Mouse (Mus musculus) WW6 (cell line): ENCODE measurements at regions not wholly inside any gene's neighbourhood (a gene's known extent, or its start where the extent isn't known, plus 50 kb on each side); places are given as distances from the start of the nearest gene placed in this dataset.

Experiments used
- DNase-seq: peaks from one replicate; pipeline ENCODE4 v3.0.0-alpha.2; 2013; ENCODE audit warnings: low read depth, low spot score

DNA sequence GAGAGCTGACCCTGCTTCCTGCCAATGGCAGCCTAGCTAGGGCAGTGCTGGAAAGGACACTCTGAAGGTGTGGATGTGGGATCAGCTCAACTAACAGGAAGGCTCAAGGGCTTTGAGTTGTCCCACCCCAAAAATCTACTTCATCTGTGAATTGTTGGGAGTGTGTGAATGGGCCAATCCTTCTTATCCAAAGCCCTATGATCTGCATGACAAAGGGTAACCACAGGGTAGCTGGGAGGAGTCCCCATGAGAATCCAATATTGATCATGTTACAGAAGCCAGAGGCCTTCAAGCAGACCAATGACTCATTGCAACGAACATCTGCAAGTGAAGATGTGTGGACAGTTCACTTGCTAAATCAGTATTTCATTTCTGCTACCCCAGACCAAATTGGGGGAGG lies 51.1 kb upstream of the Adra1b start:
- peak; percentile 64 for DNase-seq

DNA sequence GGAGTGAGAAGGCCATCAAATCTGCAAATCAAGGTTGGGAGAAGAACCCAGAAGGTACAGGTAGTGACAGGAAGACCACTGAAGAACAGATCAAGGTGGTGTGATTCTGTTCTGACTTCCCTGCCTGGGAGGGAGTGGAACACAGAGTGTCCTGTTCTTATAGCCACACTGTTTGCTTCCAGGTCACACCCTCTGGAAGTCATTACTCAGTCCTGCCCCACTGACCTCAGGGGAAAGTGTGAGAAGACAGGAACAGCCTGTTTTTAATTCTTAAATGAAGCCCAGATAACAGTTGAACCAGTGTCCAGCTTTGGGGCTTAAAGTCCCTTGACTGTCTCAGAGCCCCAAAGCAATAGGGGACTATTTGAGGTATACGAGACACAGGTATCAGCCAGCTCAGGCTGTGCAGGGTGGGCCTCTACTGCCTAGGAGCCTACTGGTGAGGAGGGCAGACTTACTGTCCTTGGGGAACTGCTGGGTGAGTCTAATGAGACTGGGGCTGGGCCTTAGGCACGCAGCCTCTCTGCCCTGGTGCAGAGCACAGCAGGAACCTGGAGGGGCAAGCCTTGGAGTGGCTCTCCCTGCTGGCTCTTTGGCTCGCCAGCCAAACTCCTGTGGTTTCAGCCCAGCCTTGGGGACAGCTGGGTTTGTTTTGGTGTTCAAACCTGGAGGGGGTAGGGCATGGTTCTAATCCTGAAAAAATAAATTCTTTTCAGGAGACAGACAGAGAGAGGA lies 57.4 kb upstream of the Adra1b start:
- no peak for DNase-seq

DNA sequence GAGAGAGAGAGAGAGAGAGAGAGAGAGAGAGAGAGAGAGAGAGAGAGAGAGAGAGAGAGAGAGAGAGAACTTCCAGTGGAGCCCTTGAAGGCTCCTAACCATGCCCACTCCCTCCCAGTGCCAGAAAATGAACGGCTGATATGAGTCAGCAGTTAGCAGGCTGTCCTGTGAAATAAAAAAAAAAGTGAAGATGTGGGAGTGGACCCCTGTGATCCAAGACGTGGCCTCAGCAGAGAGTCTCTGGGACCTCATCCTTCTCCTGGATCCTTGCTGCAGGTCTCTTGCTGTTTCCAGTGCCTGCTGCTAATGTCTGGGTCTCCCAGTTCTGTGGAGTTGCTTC lies 57.9 kb upstream of the Adra1b start:
- no peak for DNase-seq

DNA sequence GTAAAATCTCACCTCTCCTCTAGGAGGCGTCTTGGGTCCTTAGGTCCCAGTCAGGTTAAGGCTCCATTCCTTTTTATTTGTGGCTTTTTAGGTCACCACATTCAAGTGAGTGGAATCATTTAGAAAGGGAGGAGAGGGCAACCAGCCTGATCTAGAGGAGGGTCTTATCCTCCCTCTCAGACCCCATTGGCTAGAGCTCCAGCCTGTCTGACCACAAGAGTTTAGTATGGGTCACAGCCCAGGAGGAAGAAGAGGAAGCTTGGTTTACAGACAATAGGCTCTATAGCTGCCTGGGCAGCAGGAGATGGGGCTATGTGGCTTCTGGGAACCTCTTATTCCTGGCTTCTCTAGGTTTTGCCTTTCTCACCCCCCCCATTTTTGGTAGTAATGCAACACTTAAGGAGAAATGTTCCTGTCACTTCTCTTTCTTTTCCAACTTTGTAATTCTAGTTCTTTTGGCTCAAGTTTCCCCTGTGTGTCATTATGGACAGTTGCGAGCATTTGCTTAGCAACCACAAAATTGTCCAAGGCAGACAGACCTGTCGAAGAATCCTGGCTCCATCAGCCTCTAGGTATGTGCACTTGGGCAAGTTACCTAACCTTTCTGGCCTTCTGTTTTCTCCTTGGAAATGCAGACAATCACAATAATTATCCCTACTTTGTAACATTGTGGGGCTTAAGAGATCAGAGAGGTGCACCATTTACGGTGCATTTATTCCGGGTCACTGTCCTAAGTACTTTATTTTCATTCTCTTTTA lies 59.5 kb upstream of the Adra1b start:
- DNase-seq = no peak

DNA sequence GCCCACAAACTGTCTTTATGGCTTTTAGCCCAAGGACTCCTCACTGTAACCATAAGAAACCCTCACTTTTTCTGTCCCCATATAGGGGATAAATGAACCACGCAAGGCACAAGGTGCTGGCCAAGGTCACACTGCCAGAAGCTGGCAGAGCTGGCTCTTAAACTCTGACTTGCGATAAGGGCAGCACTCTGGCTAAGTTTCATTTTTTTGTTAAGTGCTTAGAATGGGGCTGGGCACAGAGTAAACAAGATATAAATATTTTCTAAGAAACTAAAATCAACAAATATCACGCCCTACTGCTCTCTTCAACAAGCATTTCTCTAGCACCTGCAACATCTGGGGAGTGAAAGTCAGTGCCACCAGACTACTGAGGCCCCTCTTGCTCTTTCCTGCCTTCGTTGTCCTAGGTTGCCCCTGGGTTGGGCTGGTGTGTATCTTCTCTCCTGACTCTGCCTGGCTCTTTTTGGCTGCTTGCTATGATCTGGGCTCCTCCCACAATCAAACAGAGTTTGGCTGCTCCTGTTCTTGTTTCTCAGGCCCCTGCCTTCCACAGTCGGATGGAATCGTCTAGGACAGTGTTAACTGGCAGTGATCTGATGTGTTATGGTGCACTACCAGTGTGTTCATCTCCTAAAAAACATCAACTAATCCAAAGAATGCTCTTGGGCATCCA lies 60.5 kb upstream of the Adra1b start:
- no peak for DNase-seq

DNA sequence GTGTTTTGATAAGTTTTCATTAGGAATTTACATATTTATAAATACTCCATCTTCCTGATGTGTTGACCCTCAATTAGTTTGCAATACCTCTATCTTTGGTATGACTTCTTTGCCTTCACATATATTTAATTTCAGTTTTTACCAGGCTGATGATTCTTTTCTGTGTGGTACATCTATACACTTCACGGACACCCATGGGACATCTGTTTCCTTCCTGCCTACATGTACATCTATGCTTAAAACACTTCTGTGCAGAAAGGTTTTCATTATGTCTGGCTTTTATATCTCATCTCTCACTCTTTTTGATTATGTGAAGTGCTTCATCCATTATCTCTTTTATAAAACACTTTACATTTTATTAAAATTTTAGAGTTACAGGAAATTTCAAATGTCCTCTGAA lies 66.8 kb upstream of the Adra1b start:
- no peak for DNase-seq

DNA sequence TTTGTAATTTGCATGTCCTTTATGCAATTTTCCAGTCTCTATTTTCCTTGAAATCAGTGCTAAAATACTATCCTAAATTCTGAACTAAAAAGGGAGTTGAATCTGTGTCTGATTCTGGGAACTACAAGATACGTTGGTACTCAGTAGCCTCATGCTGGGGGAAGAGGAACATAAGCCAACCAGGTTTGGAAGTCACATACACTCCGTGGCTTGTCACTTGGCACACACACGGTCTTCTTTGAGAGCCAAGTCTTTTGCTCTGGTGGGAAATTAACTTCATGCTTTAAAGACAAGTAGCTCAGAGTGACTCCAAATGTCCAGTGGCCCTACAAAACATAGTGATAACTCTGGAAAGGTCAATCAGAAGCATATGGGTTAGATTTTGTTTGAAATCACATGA lies 70.9 kb upstream of the Adra1b start:
- no peak for DNase-seq

DNA sequence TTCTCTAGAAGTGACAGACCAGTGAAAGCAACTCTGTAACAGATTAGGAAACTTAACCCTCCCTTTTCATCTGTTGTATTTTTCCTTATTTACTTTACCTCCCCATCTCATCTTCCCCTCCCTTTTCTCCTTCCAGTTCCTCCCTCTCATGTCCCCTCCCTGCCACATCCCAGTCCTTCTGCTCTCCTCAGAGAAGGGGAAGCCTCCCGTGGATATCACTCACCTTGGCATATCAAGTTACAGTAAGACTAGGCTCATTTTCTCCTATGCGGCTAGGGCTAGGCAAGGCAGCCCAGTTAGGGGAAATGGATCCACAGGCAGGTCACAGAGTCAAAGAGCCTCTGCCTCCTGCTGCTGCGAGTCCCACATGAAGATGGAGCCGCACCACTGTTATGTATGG lies 75.0 kb upstream of the Adra1b start:
- DNase-seq = no peak

DNA sequence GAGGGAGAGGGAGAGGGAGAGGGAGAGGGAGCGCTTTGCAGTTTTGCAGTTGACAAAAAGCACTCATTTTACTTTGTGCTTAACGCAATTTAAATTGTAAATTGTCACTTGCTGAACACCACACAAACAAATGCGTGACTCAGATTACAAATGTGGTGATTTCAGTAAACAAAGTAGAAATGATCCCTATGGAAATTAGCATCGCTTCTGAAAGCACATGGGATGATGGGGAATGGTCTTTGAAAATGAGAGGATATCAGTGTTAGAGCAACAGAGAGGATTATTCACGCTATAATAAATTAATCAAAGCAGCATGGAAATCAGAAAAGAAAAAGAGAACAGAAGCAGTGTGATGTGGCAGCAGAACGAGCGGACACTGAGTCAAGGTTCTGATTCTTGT lies 78.4 kb upstream of the Adra1b start:
- DNase-seq = no peak

DNA sequence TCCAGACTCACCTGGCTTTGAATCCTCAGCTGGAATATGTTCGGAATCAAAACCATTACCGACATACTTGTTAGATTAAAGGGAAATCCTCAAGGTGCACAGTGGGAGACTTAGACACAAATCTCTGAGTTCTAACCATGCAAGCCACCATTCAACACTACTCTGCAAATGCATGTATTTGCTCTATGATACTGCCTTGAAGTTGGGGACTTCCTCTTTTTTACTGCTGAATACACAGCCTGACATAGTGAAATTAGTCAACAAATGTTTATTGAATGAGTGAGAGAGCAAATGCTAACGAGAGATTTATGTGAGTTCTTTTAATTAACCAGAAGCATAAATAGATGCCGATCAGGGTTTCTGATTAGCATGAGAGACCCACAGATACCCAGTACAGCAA lies 79.4 kb upstream of the Adra1b start:
- DNase-seq = no peak

DNA sequence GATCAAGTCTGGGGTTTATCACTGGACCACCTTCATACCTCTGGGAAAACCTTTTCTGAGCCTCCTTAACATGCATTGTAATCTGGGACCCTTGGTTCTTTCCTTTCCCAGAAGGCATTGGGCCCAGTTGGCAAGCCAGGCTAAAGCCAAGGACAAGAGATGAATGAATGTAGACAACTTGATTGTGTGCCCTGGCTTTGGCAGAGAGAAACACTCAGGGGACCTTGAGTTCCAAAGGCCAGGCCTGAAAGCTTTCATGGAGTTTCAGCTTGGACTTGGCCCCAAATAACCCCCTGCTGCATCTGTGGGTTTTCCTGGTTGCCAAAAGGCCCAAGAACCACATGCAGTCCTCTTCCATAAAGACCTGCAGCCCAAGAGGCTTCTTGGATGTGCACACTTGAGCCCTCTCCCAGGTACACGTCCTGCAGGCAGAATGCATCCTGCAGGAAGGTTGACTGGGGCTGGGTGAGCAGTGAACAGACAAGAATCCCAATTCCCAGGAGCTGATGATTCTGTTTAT lies 89.0 kb upstream of the Adra1b start:
- DNase-seq = no peak

DNA sequence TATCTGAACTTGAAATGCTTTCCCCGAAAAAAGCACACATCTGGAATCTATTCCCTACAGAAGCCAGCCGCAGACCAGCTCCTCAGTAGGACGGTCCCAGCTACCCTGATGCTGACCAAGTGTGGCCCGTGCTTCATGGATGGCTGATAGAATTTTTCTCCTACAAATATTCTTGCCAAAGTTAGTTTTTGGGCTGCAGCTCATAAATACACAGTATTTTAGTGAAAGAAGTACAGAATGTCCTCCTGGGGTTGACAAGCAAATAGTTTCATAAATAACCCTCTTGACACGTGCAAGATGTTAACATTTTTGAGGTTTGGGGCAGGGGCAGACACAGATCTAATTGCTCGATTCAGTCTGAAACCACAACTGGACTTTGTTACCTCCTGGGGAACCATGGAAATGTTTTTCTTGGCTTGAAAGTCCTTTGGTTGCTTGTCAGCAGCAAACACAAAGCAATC lies 91.0 kb upstream of the Adra1b start:
- DNase-seq = no peak

DNA sequence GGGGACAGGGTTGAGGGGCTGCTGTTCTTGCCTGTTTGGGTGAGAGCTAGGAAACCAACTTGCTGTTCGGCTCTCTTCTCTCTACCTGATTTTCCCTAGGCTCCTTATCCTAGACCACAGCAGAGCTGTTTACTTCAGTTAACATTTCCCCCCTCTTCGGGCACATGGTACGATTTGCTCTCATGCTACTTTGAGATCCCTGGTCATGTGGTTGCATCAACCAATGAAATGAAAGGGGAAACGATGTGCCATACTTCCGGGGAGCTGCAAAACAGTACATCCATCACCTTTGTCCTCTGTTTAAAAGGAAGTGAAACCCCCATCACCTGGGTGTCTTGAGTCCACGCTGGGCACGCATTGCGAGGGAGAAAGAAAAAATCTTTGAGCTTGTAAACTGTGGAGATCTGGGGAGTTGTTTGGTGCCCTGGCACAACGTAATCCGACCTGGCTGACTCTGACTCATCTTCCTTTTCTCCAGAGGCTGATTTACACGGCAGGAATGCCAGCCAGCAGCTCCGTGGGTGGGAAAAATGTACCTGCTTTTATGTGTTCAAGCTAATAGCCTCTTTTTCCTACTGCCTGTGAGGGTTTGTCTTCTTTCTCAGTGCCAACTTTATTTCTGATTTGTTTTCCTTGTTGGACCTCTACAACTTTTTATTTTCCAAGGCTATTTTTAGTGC lies 97.2 kb upstream of the Adra1b start:
- no peak for DNase-seq

DNA sequence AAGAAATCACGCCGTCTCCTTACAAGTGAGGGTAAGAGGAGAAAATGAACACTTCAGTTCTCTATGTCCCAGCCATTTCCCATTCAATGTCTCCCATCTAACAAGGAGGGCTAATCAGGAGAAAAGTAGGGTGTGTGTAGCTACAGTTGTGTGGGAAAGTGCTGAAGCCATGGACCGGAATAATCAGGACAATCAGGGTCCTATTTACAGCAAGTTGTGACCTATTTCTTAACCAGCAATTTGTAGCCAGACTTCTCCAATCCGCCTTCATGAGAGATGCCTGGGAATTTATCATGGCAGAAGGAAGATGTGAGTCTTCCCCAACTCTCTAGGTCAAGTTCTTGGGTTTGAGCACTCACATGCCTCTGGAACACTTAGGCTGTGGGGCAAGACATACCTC lies 99.0 kb upstream of the Adra1b start:
- no peak for DNase-seq

DNA sequence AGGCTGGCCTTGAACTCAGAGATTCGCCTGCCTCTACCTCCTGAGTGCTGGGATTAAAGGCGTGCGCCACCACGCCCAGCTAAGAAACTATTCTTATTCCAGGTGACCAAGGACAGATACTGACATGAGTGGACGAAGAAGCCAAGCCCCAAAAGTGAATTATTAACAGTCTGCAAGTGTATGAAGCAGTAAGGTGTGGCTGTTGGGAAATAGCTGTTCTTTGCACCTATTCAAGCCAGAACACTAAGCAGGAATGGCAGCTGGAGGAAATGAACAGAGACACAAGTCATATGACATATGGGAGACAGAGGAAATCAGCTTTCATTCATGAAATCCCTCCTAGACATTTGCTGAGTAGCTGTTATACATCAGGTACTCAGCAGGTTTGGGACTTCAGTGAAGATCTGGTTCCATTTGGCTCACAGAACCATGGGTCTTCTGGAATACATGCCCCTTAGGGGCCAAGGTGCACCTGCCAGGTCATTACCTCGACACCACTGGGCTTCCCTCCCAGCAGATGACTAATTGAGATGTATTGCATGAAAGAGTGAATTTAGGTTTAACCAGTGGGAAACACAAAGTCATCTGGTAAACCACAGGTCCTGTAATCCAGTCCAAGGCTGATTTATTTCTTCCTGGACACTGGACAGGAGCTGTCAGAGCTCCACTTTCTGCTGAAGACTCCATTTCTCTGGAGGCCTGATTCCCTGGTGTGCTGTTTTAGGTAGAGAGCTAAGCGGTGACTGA lies 101.0 kb upstream of the Adra1b start:
- no peak for DNase-seq

DNA sequence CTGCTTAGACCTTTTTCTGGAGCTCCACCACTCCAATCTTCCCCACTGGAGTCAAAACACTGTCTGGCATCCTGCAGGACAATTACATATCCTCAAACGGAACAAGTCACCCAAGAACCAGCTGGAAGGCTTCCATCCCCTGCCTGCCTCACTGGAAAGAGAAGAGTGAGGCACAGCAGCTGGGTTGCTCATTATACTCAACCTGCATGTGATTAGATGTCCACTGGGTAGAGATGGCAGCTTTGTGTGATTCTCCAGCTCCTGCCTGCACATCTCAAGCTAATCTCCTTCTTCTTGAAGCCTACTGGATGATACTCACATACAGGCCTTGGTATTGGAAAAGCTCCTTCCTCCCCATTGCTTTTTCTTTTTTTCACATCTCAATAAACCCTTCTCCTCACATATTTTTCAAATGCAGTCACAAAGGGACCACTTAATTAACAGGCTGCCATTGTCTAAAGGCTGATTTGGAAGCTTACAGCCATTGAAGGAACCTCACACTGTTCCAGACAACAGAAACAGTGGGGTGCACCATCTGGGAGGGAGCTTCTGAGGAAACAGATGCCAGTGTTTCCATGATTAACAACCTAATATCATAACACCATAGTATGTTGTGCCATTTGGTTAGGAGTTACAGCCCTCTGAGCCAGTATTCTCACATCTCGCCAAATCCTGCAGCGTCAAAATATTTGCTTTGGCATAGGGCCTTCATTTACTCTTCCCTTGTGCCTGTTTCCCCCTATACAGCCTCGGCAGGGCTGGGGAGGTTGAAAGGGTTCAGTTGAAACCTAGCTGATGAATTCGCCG lies 101.9 kb upstream of the Adra1b start:
- DNase-seq = no peak

DNA sequence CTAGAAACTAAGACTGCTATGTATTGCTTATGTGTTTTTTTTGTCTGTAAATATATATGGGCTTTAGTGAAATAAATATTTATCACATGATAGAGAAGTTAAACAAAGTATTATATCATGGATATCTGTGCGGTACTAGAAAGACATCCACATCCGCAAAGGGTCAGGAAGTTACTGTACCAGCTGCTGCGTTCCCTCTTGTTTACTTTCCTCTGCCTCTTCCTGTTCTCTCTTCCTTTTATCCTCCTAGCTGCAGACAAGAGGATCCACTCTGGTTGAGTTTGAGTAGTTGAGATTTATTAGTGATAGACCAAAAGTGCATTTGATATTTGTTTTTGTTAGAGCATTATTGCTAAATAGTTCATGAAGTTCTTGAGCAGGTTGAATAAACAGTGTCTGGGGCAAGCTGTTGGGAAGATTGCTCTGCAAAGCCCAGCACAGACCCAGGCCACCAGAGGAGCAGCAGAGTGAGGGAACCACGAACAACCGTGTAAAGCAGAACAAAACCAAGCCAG lies 106.6 kb upstream of the Adra1b start:
- no peak for DNase-seq

DNA sequence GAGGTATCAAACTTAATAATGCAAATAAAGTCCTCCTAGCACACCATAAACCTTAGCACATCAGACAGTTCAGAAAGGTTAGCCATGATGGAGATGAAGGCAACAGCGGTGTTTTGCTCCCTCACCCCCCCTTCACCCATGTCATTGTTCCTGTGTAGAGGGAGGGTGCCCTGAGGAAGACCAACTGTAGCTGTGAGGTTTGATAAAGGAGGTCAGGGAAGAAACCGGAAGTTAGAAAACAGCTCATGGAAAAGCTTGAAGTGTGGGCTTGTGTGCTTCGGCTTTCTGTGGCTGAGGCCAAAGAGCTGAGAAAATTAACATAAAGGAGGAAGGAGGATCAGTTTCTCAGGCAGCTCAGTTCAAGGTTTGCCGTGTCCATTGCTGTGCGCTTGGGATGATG lies 111.3 kb upstream of the Adra1b start:
- no peak for DNase-seq

DNA sequence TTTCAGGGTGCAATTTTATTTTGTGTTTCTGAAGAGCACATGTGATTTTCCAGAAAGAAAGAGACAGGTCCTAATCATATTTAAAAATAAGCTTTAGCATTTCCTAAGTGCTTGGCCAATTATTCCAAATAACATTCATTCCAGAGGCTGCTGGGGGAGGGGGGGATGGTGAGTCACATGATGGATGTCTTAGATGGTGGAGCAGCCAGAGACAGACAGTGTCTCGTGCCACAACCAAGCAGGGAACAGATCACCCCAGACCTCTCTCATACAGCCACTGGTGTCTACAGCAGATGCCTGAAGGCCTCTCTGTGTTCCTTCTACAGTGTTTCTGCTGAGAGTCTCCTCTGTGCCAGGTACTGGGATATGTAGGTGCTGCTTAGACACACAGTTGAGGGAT lies 112.8 kb upstream of the Adra1b start:
- no peak for DNase-seq

DNA sequence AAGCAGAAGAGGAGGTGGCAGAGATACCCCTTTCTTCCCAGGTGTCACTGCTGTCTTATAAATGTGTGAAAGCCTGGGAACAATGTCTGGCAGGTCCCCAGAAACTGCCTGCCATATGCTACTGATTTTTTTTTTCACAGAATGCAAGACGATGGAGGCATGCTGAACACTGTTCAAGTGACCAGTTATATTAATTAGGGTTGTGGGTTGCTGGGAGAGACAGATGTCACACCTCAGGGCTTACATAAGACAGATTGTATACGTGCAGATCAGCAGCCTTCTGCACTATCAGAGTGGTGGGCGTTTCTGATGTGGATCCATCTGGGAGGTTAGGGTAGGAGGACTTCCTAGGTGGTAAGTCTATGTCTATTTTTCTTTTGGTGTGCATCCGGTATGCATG lies 120.6 kb upstream of the Adra1b start:
- no peak for DNase-seq
